In genomic region chr7:133450246-133450645, GRCm38 (mm10) we compare ENCODE assay signal across 25 mouse cellular contexts.
A peak's percentile ranks its signal among the peaks of the same experiment; 100 is the strongest.
DNase-seq lines count a peak whose midpoint lies in the region; ATAC-seq lines count a peak whose summit lies in the region.
"Had no signal": no experiment of that assay in that cellular context is flagged by ENCODE, and none has a peak within 500 bp of the region (broad histone marks: within the 10 kb centered on the region; RNA-seq: fewer than 3 reads in every experiment).

No protein-coding gene starts in this region.

- H3K4me1 ChIP-seq in heart, embryonic 11.5 days (ENCODE audit: control insufficient read depth, insufficient read depth, low read length) = no peaks in the 10 kb centered on the region
- H3K4me1 ChIP-seq in kidney, embryonic 16.5 days (ENCODE audit: insufficient read depth, low read length) = peaks cover 6% of the 10 kb centered on the region
- H3K4me1 ChIP-seq: forebrain, embryonic 13.5 days; liver, embryonic 12.5 days; megakaryocyte, embryonic 14.5 days; midbrain, embryonic 13.5 days; neural tube, embryonic 13.5 days had no signal

- no peaks in the 10 kb centered on the region for H3K9me3 ChIP-seq in heart, embryonic 11.5 days (replicated peaks; ENCODE audit: control insufficient read depth, low read length)
- no peaks in the 10 kb centered on the region for H3K9me3 ChIP-seq in kidney, embryonic 16.5 days (ENCODE audit: low read length)
- H3K9me3 ChIP-seq: forebrain, embryonic 13.5 days; heart, embryonic 13.5 days; liver, embryonic 12.5 days; midbrain, embryonic 13.5 days; neural tube, embryonic 13.5 days had no signal

- no peak overlapping the region for H3K27ac ChIP-seq in heart, embryonic 11.5 days (ENCODE audit: low read depth, low read length)
- H3K27ac ChIP-seq in kidney, embryonic 16.5 days (ENCODE audit: low read length) = no peak overlapping the region
- H3K27ac ChIP-seq: forebrain, embryonic 13.5 days; heart, adult 2 months; heart, embryonic 13.5 days; hindbrain, embryonic 14.5 days; left cerebral cortex, adult 2 months; liver, embryonic 12.5 days; midbrain, embryonic 13.5 days; neural tube, embryonic 13.5 days had no signal

- no peak for ATAC-seq in cerebellum, adult (ENCODE audit: insufficient number of reproducible peaks, low FRiP score, low TSS enrichment)
- ATAC-seq in heart, embryonic 11.5 days (replicated peaks; ENCODE audit: insufficient number of reproducible peaks, low FRiP score, low TSS enrichment) = no peak
- no peak for ATAC-seq in kidney, embryonic 16.5 days (ENCODE audit: low FRiP score, low TSS enrichment)
- no peak for ATAC-seq in activated CD4-positive, CD25-positive, alpha-beta regulatory T cell, adult 4 months
- ATAC-seq: forebrain, embryonic 13.5 days; intestine, postnatal 0 days; liver, embryonic 12.5 days; liver, postnatal 0 days; midbrain, embryonic 13.5 days had no signal

- H3K9ac ChIP-seq in heart, embryonic 11.5 days (ENCODE audit: low read depth, low read length) = no peak overlapping the region
- H3K9ac ChIP-seq in kidney, embryonic 16.5 days (replicated peaks; ENCODE audit: low read length) = no peak overlapping the region
- H3K9ac ChIP-seq: forebrain, embryonic 13.5 days; heart, embryonic 13.5 days; hindbrain, embryonic 14.5 days; liver, embryonic 12.5 days; liver, postnatal 0 days; midbrain, embryonic 13.5 days; neural tube, embryonic 13.5 days had no signal

- DNase-seq in cerebellum, adult 11 months = peak; percentile 36
- DNase-seq in heart, adult 11 months = peak; percentile 60
- peak; percentile 7 to 57 for DNase-seq in gastrocnemius, adult 8-10 months (ENCODE audit: low spot score in 2 of 2)
- DNase-seq in adrenal gland, postnatal 10 days = no peak
- DNase-seq: adrenal gland, postnatal 25 days; heart, adult 2 months; heart, postnatal 10 days; kidney, postnatal 25 days; liver, postnatal 0 days; lung, postnatal 4 days; thymus, postnatal 4 days had no signal

- WGBS in heart, embryonic 11.5 days (ENCODE audit: insufficient replicate concordance) = 81% methylated on average over 7 of the region's 7 CpGs
- 44% methylated on average over 7 of the region's 7 CpGs for WGBS in kidney, embryonic 16.5 days

- H3K27me3 ChIP-seq in heart, embryonic 11.5 days (ENCODE audit: control insufficient read depth, insufficient read depth, low read length) = no peaks in the 10 kb centered on the region
- H3K27me3 ChIP-seq in kidney, embryonic 16.5 days (ENCODE audit: insufficient read depth, low read length) = no peaks in the 10 kb centered on the region
- H3K27me3 ChIP-seq: CH12.LX; forebrain, embryonic 13.5 days; heart, embryonic 13.5 days; liver, embryonic 12.5 days; midbrain, embryonic 13.5 days; neural tube, embryonic 13.5 days had no signal

- H3K36me3 ChIP-seq in heart, embryonic 11.5 days (ENCODE audit: control insufficient read depth, insufficient read depth, low read length) = no peaks in the 10 kb centered on the region
- H3K36me3 ChIP-seq in kidney, embryonic 16.5 days (ENCODE audit: insufficient read depth, low read length) = no peaks in the 10 kb centered on the region
- H3K36me3 ChIP-seq: heart, embryonic 13.5 days; liver, embryonic 12.5 days; midbrain, embryonic 13.5 days; neural tube, embryonic 13.5 days had no signal

- H3K4me3 ChIP-seq in heart, embryonic 11.5 days (ENCODE audit: low read depth, low read length) = no peak overlapping the region
- H3K4me3 ChIP-seq in kidney, embryonic 16.5 days (ENCODE audit: low read length) = no peak overlapping the region
- H3K4me3 ChIP-seq: forebrain, embryonic 13.5 days; heart, adult 2 months; heart, embryonic 13.5 days; left cerebral cortex, adult 2 months; liver, embryonic 12.5 days; midbrain, embryonic 13.5 days; neural tube, embryonic 13.5 days had no signal

- H3K4me2 ChIP-seq in heart, embryonic 11.5 days = no peak overlapping the region
- no peak overlapping the region for H3K4me2 ChIP-seq in kidney, embryonic 16.5 days (replicated peaks; ENCODE audit: low read depth, low read length)
- H3K4me2 ChIP-seq: forebrain, embryonic 13.5 days; heart, embryonic 13.5 days; hindbrain, embryonic 14.5 days; liver, embryonic 12.5 days; midbrain, embryonic 13.5 days; neural tube, embryonic 13.5 days had no signal
